Mouse (Mus musculus) heart, adult 2 months (tissue): ENCODE measurements at regions not wholly inside any gene's neighbourhood (a gene's known extent, or its start where the extent isn't known, plus 50 kb on each side); places are given as distances from the start of the nearest gene placed in this dataset.

Source experiments
- CTCF ChIP-seq: fragments of 200-600 bp; IDR thresholded peaks from 2 replicates; pipeline ENCODE4 v1.8.1; 2022; ENCODE audit warnings: antibody characterized with exemption, mild to moderate bottlenecking, moderate library complexity
- EP300 ChIP-seq: fragments of 200-500 bp; IDR thresholded peaks from 2 replicates; pipeline ENCODE4 v1.6.1; 2011; ENCODE audit warnings: low read depth, low read length, control low read depth; ENCODE audit not compliant: insufficient read depth

- TF ChIP-seq EP300 (no peak), CTCF (no peak)
Observed at GRCm38 (mm10) chr17:79273551-79273950, 81.3 kb downstream of the Cdc42ep3 start.
